8 mouse cellular contexts compared by ENCODE assay signal in genomic region chr8:80315371-80315770, GRCm38 (mm10).
DNase-seq lines count a peak whose midpoint lies in the region; ATAC-seq lines count a peak whose summit lies in the region.

No protein-coding gene starts in this region.

- H3K9me3 ChIP-seq in hindbrain, embryonic 15.5 days = no peaks in the 10 kb centered on the region
- no peaks in the 10 kb centered on the region for H3K9me3 ChIP-seq in limb, embryonic 15.5 days
- no peaks in the 10 kb centered on the region for H3K9me3 ChIP-seq in midbrain, embryonic 14.5 days (ENCODE audit: control insufficient read depth, low read length)

- peak overlapping the region; percentile 47 for H3K27ac ChIP-seq in hindbrain, embryonic 15.5 days (replicated peaks)
- H3K27ac ChIP-seq in limb, embryonic 15.5 days = peak overlapping the region; percentile 60
- 0 out of 2 replicates have a peak overlapping the region, but pooled peaks have one; percentile 20 for H3K27ac ChIP-seq in midbrain, embryonic 14.5 days (replicated peaks; ENCODE audit: low read depth, low read length)

- H3K36me3 ChIP-seq in hindbrain, embryonic 15.5 days = no peaks in the 10 kb centered on the region
- H3K36me3 ChIP-seq in limb, embryonic 15.5 days = no peaks in the 10 kb centered on the region
- H3K36me3 ChIP-seq in midbrain, embryonic 14.5 days (ENCODE audit: control insufficient read depth, insufficient read depth, low read length) = no peaks in the 10 kb centered on the region

- 4% methylated on average over 13 of the region's 13 CpGs for WGBS in hindbrain, embryonic 15.5 days
- 2% methylated on average over 13 of the region's 13 CpGs for WGBS in limb, embryonic 15.5 days
- WGBS in midbrain, embryonic 14.5 days = 1% methylated on average over 13 of the region's 13 CpGs

- peak overlapping the region; percentile 8; the same call in 1 of the 2 replicates for H3K9ac ChIP-seq in hindbrain, embryonic 15.5 days
- no peak overlapping the region for H3K9ac ChIP-seq in limb, embryonic 15.5 days
- H3K9ac ChIP-seq in midbrain, embryonic 14.5 days (replicated peaks; ENCODE audit: low read length) = no peak overlapping the region; the same call in 1 of the 2 replicates

- ATAC-seq in hindbrain, embryonic 15.5 days (ENCODE audit: low FRiP score, low read depth) = peak; percentile 85
- ATAC-seq in limb, embryonic 15.5 days (ENCODE audit: insufficient number of reproducible peaks, low FRiP score, low TSS enrichment, low read depth) = no peak
- ATAC-seq in midbrain, embryonic 14.5 days (ENCODE audit: low FRiP score, low TSS enrichment) = peak; percentile 79

- no peaks in the 10 kb centered on the region for H3K27me3 ChIP-seq in hindbrain, embryonic 15.5 days
- 0 out of 2 replicates have a peak, but pooled peaks cover 5% of the 10 kb centered on the region for H3K27me3 ChIP-seq in limb, embryonic 15.5 days
- H3K27me3 ChIP-seq in midbrain, embryonic 14.5 days (ENCODE audit: control insufficient read depth, insufficient read depth, low read length) = peaks cover 5% of the 10 kb centered on the region; the same call in 1 of the 2 replicates

- peaks cover 18% of the 10 kb centered on the region for H3K4me1 ChIP-seq in hindbrain, embryonic 15.5 days (replicated peaks)
- peaks cover 28% of the 10 kb centered on the region for H3K4me1 ChIP-seq in limb, embryonic 15.5 days
- H3K4me1 ChIP-seq in midbrain, embryonic 14.5 days (ENCODE audit: control insufficient read depth, insufficient read depth, low read length) = peaks cover 13% of the 10 kb centered on the region

- DNase-seq in gastrocnemius, postnatal 10 days = peak; percentile 27
- no peak for DNase-seq in gastrocnemius, adult 8-10 months (ENCODE audit: low spot score in 2 of 2)
- DNase-seq in adrenal gland, adult 18-20 months (ENCODE audit: low spot score in 2 of 2) = peak; percentile 15 to 24
- peak; percentile 70 for DNase-seq in embryo, embryonic 9.5 days (ENCODE audit: extremely low spot score)
- DNase-seq in midbrain, embryonic 14.5 days = peak; percentile 82
- peak; percentile 22 for DNase-seq in testis, postnatal 14 days (ENCODE audit: low spot score)

- H3K4me2 ChIP-seq in hindbrain, embryonic 15.5 days = peak overlapping the region; percentile 50
- H3K4me2 ChIP-seq in limb, embryonic 15.5 days = peak overlapping the region; percentile 49
- peak overlapping the region; percentile 48 for H3K4me2 ChIP-seq in midbrain, embryonic 14.5 days (ENCODE audit: low read length)

- H3K4me3 ChIP-seq in hindbrain, embryonic 15.5 days = peak overlapping the region; percentile 20
- peak overlapping the region; percentile 26 for H3K4me3 ChIP-seq in limb, embryonic 15.5 days
- peak overlapping the region; percentile 17 for H3K4me3 ChIP-seq in midbrain, embryonic 14.5 days (replicated peaks; ENCODE audit: low read depth, low read length)

Comparison
In these comparisons a context has a peak if more than half of its experiments do, and no peak if none do; other contexts are left out.
1. DNase-seq: peak in gastrocnemius, postnatal 10 days (single experiment), adrenal gland, adult 18-20 months (2 of 2), embryo, embryonic 9.5 days (single experiment), midbrain, embryonic 14.5 days (single experiment) and testis, postnatal 14 days (single experiment); none in gastrocnemius, adult 8-10 months (0 of 2).
2. Peak in every context shown above with its lines, with median percentiles within 50 percentile points of each other: H3K27ac ChIP-seq, H3K4me2 ChIP-seq and H3K4me3 ChIP-seq.